Mouse (Mus musculus) ovary, adult 18-20 months (tissue): ENCODE data around the gene Tfdp2.

Experiments
- DNase-seq: peaks from one replicate; pipeline ENCODE4 v3.0.0; 2022; ENCODE audit warnings: low spot score, mixed read lengths

Tfdp2 gene

GRCm38 (mm10) chr9:96228285-96228684 lies 32.2 kb downstream of the Tfdp2 start:
- DNase-seq = no peak

GRCm38 (mm10) chr9:96230271-96230670 lies 34.2 kb downstream of the Tfdp2 start:
- DNase-seq = no peak

- DNase-seq = no peak
Measured at GRCm38 (mm10) chr9:96235477-96235876, 39.4 kb downstream of the Tfdp2 start.

- no peak for DNase-seq
Measured at GRCm38 (mm10) chr9:96237391-96237790, 41.3 kb downstream of the Tfdp2 start.

GRCm38 (mm10) chr9:96238286-96238685 lies 42.2 kb downstream of the Tfdp2 start:
- no peak for DNase-seq

GRCm38 (mm10) chr9:96241134-96242097 lies 45.3 kb downstream of the Tfdp2 start:
- no peak for DNase-seq

- DNase-seq = no peak
Measured at GRCm38 (mm10) chr9:96243915-96244314, 47.8 kb downstream of the Tfdp2 start.

- no peak for DNase-seq
Measured at GRCm38 (mm10) chr9:96254812-96255211, 58.7 kb downstream of the Tfdp2 start.

- no peak for DNase-seq
Measured at GRCm38 (mm10) chr9:96258478-96258877, 62.4 kb downstream of the Tfdp2 start.

GRCm38 (mm10) chr9:96259017-96259512 lies 63.0 kb downstream of the Tfdp2 start:
- DNase-seq = peak; percentile 5

- DNase-seq = peak; percentile 3
Measured at GRCm38 (mm10) chr9:96259753-96260520, 63.9 kb downstream of the Tfdp2 start.

- no peak for DNase-seq
Measured at GRCm38 (mm10) chr9:96261101-96261500, 65.0 kb downstream of the Tfdp2 start.

- no peak for DNase-seq
Measured at GRCm38 (mm10) chr9:96261980-96262379, 65.9 kb downstream of the Tfdp2 start.

GRCm38 (mm10) chr9:96266793-96267558 lies 70.9 kb downstream of the Tfdp2 start:
- no peak for DNase-seq

GRCm38 (mm10) chr9:96267559-96267948 lies 71.5 kb downstream of the Tfdp2 start:
- DNase-seq = no peak

GRCm38 (mm10) chr9:96269726-96270125 lies 73.7 kb downstream of the Tfdp2 start:
- no peak for DNase-seq

GRCm38 (mm10) chr9:96275543-96275942 lies 79.5 kb downstream of the Tfdp2 start:
- DNase-seq = no peak

GRCm38 (mm10) chr9:96281497-96281896 lies 85.4 kb downstream of the Tfdp2 start:
- DNase-seq = no peak

GRCm38 (mm10) chr9:96282082-96282481 lies 86.0 kb downstream of the Tfdp2 start:
- DNase-seq = no peak

GRCm38 (mm10) chr9:96284916-96285315 lies 88.8 kb downstream of the Tfdp2 start:
- no peak for DNase-seq

GRCm38 (mm10) chr9:96292144-96292543 lies 96.1 kb downstream of the Tfdp2 start:
- no peak for DNase-seq
